Mouse (Mus musculus): ENCODE measurements around the gene Zbtb20. TPM values are rescaled to one million over a fixed set of nuclear protein-coding genes. Genes with fewer than 3 reads are reported as not detected.

Gene Zbtb20
- polyA plus RNA-seq, 1 experiment from 2014 or later: 35.1 TPM

DNA sequence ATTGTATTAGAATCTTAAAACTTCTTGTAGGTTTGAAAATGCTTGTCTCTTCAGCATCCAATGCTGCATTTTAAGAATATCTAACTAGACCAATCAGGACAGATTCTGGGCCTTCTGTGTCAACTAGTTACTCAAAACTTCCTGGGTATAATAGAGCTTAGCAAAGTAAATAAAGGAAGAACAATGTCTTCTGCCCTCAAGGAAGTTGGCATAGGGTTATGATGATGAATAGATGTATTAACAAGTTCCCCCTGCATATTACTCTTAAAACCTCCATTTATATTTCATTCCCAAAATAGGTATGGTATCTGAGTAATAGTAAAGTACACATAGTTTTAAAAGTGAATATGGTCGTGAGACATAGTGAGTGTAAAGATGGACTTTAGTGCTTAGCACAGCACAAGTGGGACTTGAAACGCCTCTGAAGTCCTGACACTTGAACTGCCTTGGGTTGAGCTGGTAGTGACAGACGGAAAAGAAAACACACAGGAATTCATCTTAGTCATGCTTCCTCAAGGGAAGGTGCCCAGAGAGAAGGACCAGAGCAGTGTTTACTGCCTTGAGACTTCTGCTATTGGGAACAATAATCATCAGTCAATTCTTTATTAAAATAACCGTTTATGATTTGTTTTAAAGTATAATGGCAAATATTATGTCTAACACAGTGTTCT lies 341.8 kb downstream of the Zbtb20 start:
- H3K27ac ChIP-seq (ENCODE audit: low read length): no peak overlapping the region
- no peak overlapping the region for H3K9ac ChIP-seq (replicated peaks; ENCODE audit: low read depth, low read length)
- no peaks in the 10 kb centered on the region for H3K9me3 ChIP-seq (ENCODE audit: control insufficient read depth, low read depth, low read length)
- H3K4me1 ChIP-seq (ENCODE audit: control insufficient read depth, insufficient read depth, low read length): no peaks in the 10 kb centered on the region
- WGBS: 59% methylated on average over 4 of the region's 4 CpGs
- no peak overlapping the region for H3K4me3 ChIP-seq (ENCODE audit: low read depth, low read length)
- H3K36me3 ChIP-seq (ENCODE audit: control insufficient read depth, insufficient read depth, low read length): no peaks in the 10 kb centered on the region
- H3K27me3 ChIP-seq (ENCODE audit: control insufficient read depth, insufficient read depth, low read length): no peaks in the 10 kb centered on the region
- H3K4me2 ChIP-seq (replicated peaks; ENCODE audit: low read depth, low read length): no peak overlapping the region
- ATAC-seq (ENCODE audit: insufficient number of reproducible peaks, insufficient read depth, low FRiP score, low read depth): no peak

DNA sequence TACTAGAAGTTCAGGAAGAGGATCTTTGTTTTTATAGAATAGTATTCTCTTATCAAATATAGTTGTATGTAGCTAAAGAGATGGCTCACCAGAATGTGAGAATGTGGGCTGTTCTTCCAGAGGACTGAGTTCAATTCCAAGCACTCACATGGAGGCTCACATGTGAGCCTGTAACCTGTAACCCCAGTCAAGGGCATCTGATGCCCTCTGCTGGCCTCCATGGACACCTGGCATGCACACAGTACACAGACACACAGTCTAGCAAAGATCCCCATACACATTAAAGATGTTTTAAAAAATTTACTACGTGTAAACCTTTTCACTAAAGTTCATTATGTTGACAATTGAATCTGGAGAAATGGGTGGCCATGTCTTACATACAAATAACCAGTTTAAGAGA lies 343.7 kb downstream of the Zbtb20 start:
- 88% methylated on average over 1 of the region's 1 CpGs for WGBS
- H3K36me3 ChIP-seq (ENCODE audit: control insufficient read depth, insufficient read depth, low read length): no peaks in the 10 kb centered on the region
- no peak overlapping the region for H3K4me3 ChIP-seq (ENCODE audit: low read depth, low read length)
- H3K9me3 ChIP-seq (ENCODE audit: control insufficient read depth, low read depth, low read length): no peaks in the 10 kb centered on the region
- no peaks in the 10 kb centered on the region for H3K4me1 ChIP-seq (ENCODE audit: control insufficient read depth, insufficient read depth, low read length)
- no peak overlapping the region for H3K27ac ChIP-seq (ENCODE audit: low read length)
- no peak overlapping the region for H3K9ac ChIP-seq (replicated peaks; ENCODE audit: low read depth, low read length)
- H3K27me3 ChIP-seq (ENCODE audit: control insufficient read depth, insufficient read depth, low read length): no peaks in the 10 kb centered on the region
- ATAC-seq (ENCODE audit: insufficient number of reproducible peaks, insufficient read depth, low FRiP score, low read depth): no peak
- no peak overlapping the region for H3K4me2 ChIP-seq (replicated peaks; ENCODE audit: low read depth, low read length)

DNA sequence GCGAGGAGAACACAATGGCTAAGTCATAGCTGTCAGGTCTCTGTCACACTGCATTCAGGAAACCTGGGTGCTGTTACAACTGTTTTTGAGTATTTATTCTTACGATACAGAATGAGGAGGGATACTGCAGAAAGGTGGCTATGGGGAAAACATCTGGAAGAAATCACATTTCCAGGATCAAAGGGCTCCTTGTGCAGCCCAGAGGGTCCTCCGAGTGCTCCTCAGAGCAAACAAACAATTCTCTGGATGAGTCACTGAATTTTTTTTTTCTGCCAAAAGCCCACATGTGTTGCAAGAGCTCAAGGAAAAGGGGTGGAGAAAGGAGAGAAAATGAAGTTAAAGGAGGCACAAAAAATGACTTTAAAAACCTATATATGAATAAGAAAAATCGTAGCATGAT lies 345.6 kb downstream of the Zbtb20 start:
- H3K9ac ChIP-seq (replicated peaks; ENCODE audit: low read depth, low read length): no peak overlapping the region
- H3K27ac ChIP-seq (ENCODE audit: low read length): no peak overlapping the region
- no peaks in the 10 kb centered on the region for H3K36me3 ChIP-seq (ENCODE audit: control insufficient read depth, insufficient read depth, low read length)
- H3K27me3 ChIP-seq (ENCODE audit: control insufficient read depth, insufficient read depth, low read length): no peaks in the 10 kb centered on the region
- ATAC-seq (ENCODE audit: insufficient number of reproducible peaks, insufficient read depth, low FRiP score, low read depth): no peak
- H3K9me3 ChIP-seq (ENCODE audit: control insufficient read depth, low read depth, low read length): no peaks in the 10 kb centered on the region
- no peak overlapping the region for H3K4me3 ChIP-seq (ENCODE audit: low read depth, low read length)
- WGBS: 38% methylated on average over 4 of the region's 4 CpGs
- H3K4me2 ChIP-seq (replicated peaks; ENCODE audit: low read depth, low read length): no peak overlapping the region
- H3K4me1 ChIP-seq (ENCODE audit: control insufficient read depth, insufficient read depth, low read length): no peaks in the 10 kb centered on the region

DNA sequence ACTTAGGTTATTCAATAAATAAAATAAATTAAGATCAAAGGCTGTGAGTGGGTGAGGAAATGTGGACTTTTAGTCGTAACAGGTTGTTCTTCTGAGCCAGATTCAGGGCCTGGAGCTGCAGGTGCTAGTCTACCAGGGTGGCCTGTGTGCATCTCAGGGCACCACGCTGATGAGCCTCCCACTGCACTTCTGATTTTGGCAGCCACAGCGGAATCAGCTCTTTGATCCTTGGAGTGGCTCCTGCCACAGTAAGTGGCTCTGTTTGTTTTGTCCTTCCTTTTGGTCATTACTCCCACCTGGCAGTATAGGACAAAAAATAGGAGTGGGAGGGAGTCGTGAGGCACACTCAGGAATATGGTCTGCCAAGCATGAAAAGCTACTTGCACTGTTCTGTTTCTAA lies 354.6 kb downstream of the Zbtb20 start:
- H3K9ac ChIP-seq (replicated peaks; ENCODE audit: low read depth, low read length): no peak overlapping the region
- 69% methylated on average over 4 of the region's 4 CpGs for WGBS
- H3K4me1 ChIP-seq (ENCODE audit: control insufficient read depth, insufficient read depth, low read length): no peaks in the 10 kb centered on the region
- H3K27me3 ChIP-seq (ENCODE audit: control insufficient read depth, insufficient read depth, low read length): no peaks in the 10 kb centered on the region
- ATAC-seq (ENCODE audit: insufficient number of reproducible peaks, insufficient read depth, low FRiP score, low read depth): no peak
- H3K4me2 ChIP-seq (replicated peaks; ENCODE audit: low read depth, low read length): no peak overlapping the region
- H3K4me3 ChIP-seq (ENCODE audit: low read depth, low read length): no peak overlapping the region
- no peaks in the 10 kb centered on the region for H3K36me3 ChIP-seq (ENCODE audit: control insufficient read depth, insufficient read depth, low read length)
- H3K27ac ChIP-seq (ENCODE audit: low read length): no peak overlapping the region
- H3K9me3 ChIP-seq (ENCODE audit: control insufficient read depth, low read depth, low read length): no peaks in the 10 kb centered on the region

GRCm38 (mm10) chr16:43234249-43234648 lies 358.6 kb downstream of the Zbtb20 start:
- H3K27ac ChIP-seq (ENCODE audit: low read length): no peak overlapping the region
- H3K27me3 ChIP-seq (ENCODE audit: control insufficient read depth, insufficient read depth, low read length): no peaks in the 10 kb centered on the region
- no peak overlapping the region for H3K4me3 ChIP-seq (ENCODE audit: low read depth, low read length)
- H3K4me1 ChIP-seq (ENCODE audit: control insufficient read depth, insufficient read depth, low read length): no peaks in the 10 kb centered on the region
- no peak for ATAC-seq (ENCODE audit: insufficient number of reproducible peaks, insufficient read depth, low FRiP score, low read depth)
- H3K4me2 ChIP-seq (replicated peaks; ENCODE audit: low read depth, low read length): no peak overlapping the region
- no peaks in the 10 kb centered on the region for H3K9me3 ChIP-seq (ENCODE audit: control insufficient read depth, low read depth, low read length)
- H3K9ac ChIP-seq (replicated peaks; ENCODE audit: low read depth, low read length): no peak overlapping the region
- no peaks in the 10 kb centered on the region for H3K36me3 ChIP-seq (ENCODE audit: control insufficient read depth, insufficient read depth, low read length)

- H3K9me3 ChIP-seq (ENCODE audit: control insufficient read depth, low read depth, low read length): no peaks in the 10 kb centered on the region
- no peak overlapping the region for H3K4me3 ChIP-seq (ENCODE audit: low read depth, low read length)
- no peak overlapping the region for H3K9ac ChIP-seq (replicated peaks; ENCODE audit: low read depth, low read length)
- no peaks in the 10 kb centered on the region for H3K36me3 ChIP-seq (ENCODE audit: control insufficient read depth, insufficient read depth, low read length)
- no peaks in the 10 kb centered on the region for H3K27me3 ChIP-seq (ENCODE audit: control insufficient read depth, insufficient read depth, low read length)
- no peak for ATAC-seq (ENCODE audit: insufficient number of reproducible peaks, insufficient read depth, low FRiP score, low read depth)
- 46% methylated on average over 7 of the region's 7 CpGs for WGBS
- H3K27ac ChIP-seq (ENCODE audit: low read length): peak overlapping the region; percentile 6; the same call in 1 of the 2 replicates
- no peak overlapping the region for H3K4me2 ChIP-seq (replicated peaks; ENCODE audit: low read depth, low read length)
- H3K4me1 ChIP-seq (ENCODE audit: control insufficient read depth, insufficient read depth, low read length): no peaks in the 10 kb centered on the region
Observed at GRCm38 (mm10) chr16:43235317-43235716, 359.6 kb downstream of the Zbtb20 start.

- WGBS: 44% methylated on average over 8 of the region's 8 CpGs
- H3K9ac ChIP-seq (replicated peaks; ENCODE audit: low read depth, low read length): no peak overlapping the region
- H3K27ac ChIP-seq (ENCODE audit: low read length): no peak overlapping the region
- H3K4me2 ChIP-seq (replicated peaks; ENCODE audit: low read depth, low read length): 0 out of 2 replicates have a peak overlapping the region, but pooled peaks have one; percentile 0
- H3K9me3 ChIP-seq (ENCODE audit: control insufficient read depth, low read depth, low read length): no peaks in the 10 kb centered on the region
- ATAC-seq (ENCODE audit: insufficient number of reproducible peaks, insufficient read depth, low FRiP score, low read depth): no peak
- H3K4me1 ChIP-seq (ENCODE audit: control insufficient read depth, insufficient read depth, low read length): no peaks in the 10 kb centered on the region
- no peak overlapping the region for H3K4me3 ChIP-seq (ENCODE audit: low read depth, low read length)
- no peaks in the 10 kb centered on the region for H3K36me3 ChIP-seq (ENCODE audit: control insufficient read depth, insufficient read depth, low read length)
- no peaks in the 10 kb centered on the region for H3K27me3 ChIP-seq (ENCODE audit: control insufficient read depth, insufficient read depth, low read length)
Observed at GRCm38 (mm10) chr16:43235721-43236159, 360.1 kb downstream of the Zbtb20 start.

DNA sequence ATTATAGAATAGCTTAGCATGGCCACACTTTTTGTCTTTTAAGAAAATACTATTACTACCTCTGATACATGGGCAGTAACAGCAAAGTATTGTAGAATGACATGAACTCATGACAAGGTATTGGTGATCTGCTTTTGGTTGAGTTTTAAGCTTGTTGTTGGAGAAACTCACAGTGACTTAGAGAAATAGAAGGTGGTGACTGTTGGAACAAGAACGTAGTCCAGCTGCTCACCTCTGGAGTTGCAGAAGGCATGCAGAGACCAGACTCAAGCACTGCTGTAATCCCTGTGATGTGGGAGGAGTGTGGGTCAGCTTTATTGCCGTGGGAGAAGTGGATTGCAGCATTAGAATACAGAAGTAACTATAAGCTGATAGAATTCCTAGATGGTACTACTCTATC lies 361.9 kb downstream of the Zbtb20 start:
- WGBS: 58% methylated on average over 2 of the region's 2 CpGs
- Histone ChIP-seq H3K4me1 (ENCODE audit: control insufficient read depth, insufficient read depth, low read length) (no peaks in the 10 kb centered on the region), H3K27ac (ENCODE audit: low read length) (no peak overlapping the region), H3K9ac (replicated peaks; ENCODE audit: low read depth, low read length) (no peak overlapping the region), H3K9me3 (ENCODE audit: control insufficient read depth, low read depth, low read length) (no peaks in the 10 kb centered on the region), H3K36me3 (ENCODE audit: control insufficient read depth, insufficient read depth, low read length) (no peaks in the 10 kb centered on the region), H3K27me3 (ENCODE audit: control insufficient read depth, insufficient read depth, low read length) (no peaks in the 10 kb centered on the region), H3K4me3 (ENCODE audit: low read depth, low read length) (no peak overlapping the region), H3K4me2 (replicated peaks; ENCODE audit: low read depth, low read length) (no peak overlapping the region)
- ATAC-seq (ENCODE audit: insufficient number of reproducible peaks, insufficient read depth, low FRiP score, low read depth): no peak

GRCm38 (mm10) chr16:43247026-43247425 lies 371.3 kb downstream of the Zbtb20 start:
- Histone ChIP-seq H3K27me3 (ENCODE audit: control insufficient read depth, insufficient read depth, low read length) (no peaks in the 10 kb centered on the region), H3K4me1 (ENCODE audit: control insufficient read depth, insufficient read depth, low read length) (no peaks in the 10 kb centered on the region), H3K36me3 (ENCODE audit: control insufficient read depth, insufficient read depth, low read length) (no peaks in the 10 kb centered on the region), H3K9me3 (ENCODE audit: control insufficient read depth, low read depth, low read length) (no peaks in the 10 kb centered on the region), H3K4me3 (ENCODE audit: low read depth, low read length) (no peak overlapping the region), H3K9ac (replicated peaks; ENCODE audit: low read depth, low read length) (no peak overlapping the region), H3K4me2 (replicated peaks; ENCODE audit: low read depth, low read length) (no peak overlapping the region), H3K27ac (ENCODE audit: low read length) (no peak overlapping the region)
- ATAC-seq (ENCODE audit: insufficient number of reproducible peaks, insufficient read depth, low FRiP score, low read depth): no peak
- WGBS: 53% methylated on average over 5 of the region's 5 CpGs
